Comparison of ENCODE assay signal across 38 mouse cellular contexts in the genomic region with DNA sequence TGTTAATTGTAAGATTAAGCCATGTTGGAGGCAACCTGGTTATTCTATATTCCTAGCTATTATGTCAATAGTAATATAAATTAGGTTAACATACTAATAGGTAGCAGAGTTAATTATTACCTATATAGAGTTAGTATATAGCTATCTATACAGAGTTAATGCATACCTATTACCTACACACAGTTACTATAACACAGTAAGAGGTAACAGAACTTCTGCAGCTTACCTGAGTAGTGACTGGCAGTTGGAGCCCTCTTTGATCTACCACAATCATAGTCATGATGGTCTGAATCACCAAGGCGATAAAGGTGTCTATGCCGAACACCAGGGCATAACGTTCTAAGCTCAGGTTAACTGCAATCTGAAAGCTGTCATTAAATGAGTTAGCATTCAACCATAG. TPM values are rescaled to one million over a fixed set of nuclear protein-coding genes. Genes with fewer than 3 reads are reported as not detected.
"Had no signal": no experiment of that assay in that cellular context is flagged by ENCODE, and none has a peak within 500 bp of the region (broad histone marks: within the 10 kb centered on the region; RNA-seq: fewer than 3 reads in every experiment).

No protein-coding gene starts in this region.

- ATAC-seq: liver, embryonic 12.5 days; liver, postnatal 0 days; lung, postnatal 0 days; midbrain, embryonic 13.5 days; midbrain, embryonic 15.5 days; midbrain, embryonic 16.5 days had no signal

- H3K4me2 ChIP-seq: limb, embryonic 12.5 days; limb, embryonic 13.5 days; limb, embryonic 15.5 days; liver, embryonic 11.5 days; liver, embryonic 12.5 days; liver, embryonic 13.5 days; liver, embryonic 15.5 days; lung, embryonic 14.5 days; lung, embryonic 15.5 days; midbrain, embryonic 11.5 days; midbrain, embryonic 12.5 days; midbrain, embryonic 13.5 days; midbrain, embryonic 15.5 days; neural tube, embryonic 12.5 days had no signal

- H3K27me3 ChIP-seq: limb, embryonic 12.5 days; limb, embryonic 13.5 days; limb, embryonic 15.5 days; liver, embryonic 12.5 days; liver, embryonic 13.5 days; liver, embryonic 15.5 days; lung, embryonic 15.5 days; megakaryocyte, embryonic 14.5 days; midbrain, embryonic 12.5 days; midbrain, embryonic 13.5 days; midbrain, embryonic 15.5 days; neural tube, embryonic 12.5 days had no signal

- H3K9ac ChIP-seq: limb, embryonic 12.5 days; limb, embryonic 13.5 days; limb, embryonic 15.5 days; liver, embryonic 12.5 days; liver, embryonic 13.5 days; liver, embryonic 14.5 days; liver, embryonic 15.5 days; liver, postnatal 0 days; lung, embryonic 14.5 days; lung, embryonic 15.5 days; midbrain, embryonic 12.5 days; midbrain, embryonic 13.5 days; midbrain, embryonic 15.5 days; neural tube, embryonic 12.5 days had no signal

- H3K9me3 ChIP-seq: limb, embryonic 10.5 days; limb, embryonic 12.5 days; limb, embryonic 15.5 days; liver, embryonic 12.5 days; liver, embryonic 13.5 days; liver, embryonic 15.5 days; lung, embryonic 15.5 days; midbrain, embryonic 10.5 days; midbrain, embryonic 12.5 days; midbrain, embryonic 13.5 days; midbrain, embryonic 15.5 days; neural tube, embryonic 12.5 days had no signal

- H3K36me3 ChIP-seq: limb, embryonic 10.5 days; limb, embryonic 12.5 days; limb, embryonic 13.5 days; limb, embryonic 15.5 days; liver, embryonic 12.5 days; liver, embryonic 13.5 days; liver, embryonic 15.5 days; lung, embryonic 15.5 days; midbrain, embryonic 10.5 days; midbrain, embryonic 12.5 days; midbrain, embryonic 13.5 days; midbrain, embryonic 15.5 days; neural tube, embryonic 12.5 days had no signal

- DNase-seq: left cerebral cortex, postnatal 4 days; liver; liver, embryonic 13.5 days; liver, postnatal 0 days; lung, adult 18-20 months; lung, adult 2 months; lung, embryonic 14.5 days; lung, postnatal 10 days; lung, postnatal 14 days; lung, postnatal 36 days; midbrain, embryonic 14.5 days had no signal

- H3K27ac ChIP-seq: limb, embryonic 10.5 days; limb, embryonic 12.5 days; limb, embryonic 13.5 days; limb, embryonic 15.5 days; liver, embryonic 12.5 days; liver, embryonic 13.5 days; liver, embryonic 14.5 days; liver, embryonic 15.5 days; lung, embryonic 15.5 days; macrophage; midbrain, embryonic 10.5 days; midbrain, embryonic 12.5 days; midbrain, embryonic 13.5 days; midbrain, embryonic 15.5 days; neural tube, embryonic 12.5 days had no signal

- H3K4me1 ChIP-seq: limb, embryonic 10.5 days; limb, embryonic 12.5 days; limb, embryonic 13.5 days; limb, embryonic 15.5 days; liver, embryonic 12.5 days; liver, embryonic 13.5 days; liver, embryonic 15.5 days; lung, embryonic 15.5 days; megakaryocyte, embryonic 14.5 days; midbrain, embryonic 10.5 days; midbrain, embryonic 12.5 days; midbrain, embryonic 13.5 days; midbrain, embryonic 15.5 days; neural tube, embryonic 12.5 days had no signal

- H3K4me3 ChIP-seq: limb, embryonic 10.5 days; limb, embryonic 12.5 days; limb, embryonic 13.5 days; limb, embryonic 15.5 days; liver, embryonic 12.5 days; liver, embryonic 13.5 days; liver, embryonic 15.5 days; lung, embryonic 15.5 days; megakaryocyte, embryonic 14.5 days; midbrain, embryonic 10.5 days; midbrain, embryonic 12.5 days; midbrain, embryonic 13.5 days; midbrain, embryonic 15.5 days; myocyte; neural tube, embryonic 12.5 days had no signal

RNA-seq across cellular contexts. Expression of gene Gm47959, which starts 14.1 kb away (rescaled TPM):
- polyA plus RNA-seq: limb, embryonic 10.5 days; limb, embryonic 11.5 days; limb, embryonic 12.5 days; limb, embryonic 13.5 days; limb, embryonic 14.5 days; limb, embryonic 15.5 days; liver, adult 2 months; liver, embryonic 11.5 days; liver, embryonic 12.5 days; liver, embryonic 13.5 days; liver, embryonic 14.5 days; liver, embryonic 15.5 days; liver, embryonic 16.5 days; liver, postnatal 0 days; lung, adult 2 months; lung, embryonic 14.5 days; lung, embryonic 15.5 days; lung, embryonic 16.5 days; lung, postnatal 0 days; macrophage; midbrain, embryonic 10.5 days; midbrain, embryonic 11.5 days; midbrain, embryonic 12.5 days; midbrain, embryonic 13.5 days; midbrain, embryonic 14.5 days; midbrain, embryonic 15.5 days; midbrain, embryonic 16.5 days; midbrain, postnatal 0 days; myocyte; neural tube, embryonic 11.5 days; neural tube, embryonic 12.5 days had no signal

RNA-seq across cellular contexts. Expression of gene Slc19a3, which starts 23.8 kb away (rescaled TPM):
- polyA plus RNA-seq: liver, postnatal 0 days; macrophage had no signal

RNA-seq across cellular contexts. Expression of gene Krtap28-10, which starts 27.8 kb away (rescaled TPM):
- polyA plus RNA-seq: limb, embryonic 10.5 days; limb, embryonic 11.5 days; limb, embryonic 12.5 days; limb, embryonic 13.5 days; limb, embryonic 14.5 days; limb, embryonic 15.5 days; liver, adult 2 months; liver, embryonic 11.5 days; liver, embryonic 12.5 days; liver, embryonic 13.5 days; liver, embryonic 14.5 days; liver, embryonic 15.5 days; liver, embryonic 16.5 days; liver, postnatal 0 days; lung, adult 2 months; lung, embryonic 14.5 days; lung, embryonic 15.5 days; lung, embryonic 16.5 days; lung, postnatal 0 days; macrophage; midbrain, embryonic 10.5 days; midbrain, embryonic 11.5 days; midbrain, embryonic 12.5 days; midbrain, embryonic 13.5 days; midbrain, embryonic 14.5 days; midbrain, embryonic 15.5 days; midbrain, embryonic 16.5 days; midbrain, postnatal 0 days; myocyte; neural tube, embryonic 11.5 days; neural tube, embryonic 12.5 days had no signal

RNA-seq across cellular contexts. Expression of gene Gm47969, which starts 30.3 kb away (rescaled TPM):
- polyA plus RNA-seq: limb, embryonic 10.5 days; limb, embryonic 11.5 days; limb, embryonic 12.5 days; limb, embryonic 13.5 days; limb, embryonic 14.5 days; limb, embryonic 15.5 days; liver, adult 2 months; liver, embryonic 11.5 days; liver, embryonic 12.5 days; liver, embryonic 13.5 days; liver, embryonic 14.5 days; liver, embryonic 15.5 days; liver, embryonic 16.5 days; liver, postnatal 0 days; lung, embryonic 14.5 days; lung, embryonic 15.5 days; lung, embryonic 16.5 days; macrophage; midbrain, embryonic 10.5 days; midbrain, embryonic 11.5 days; midbrain, embryonic 12.5 days; midbrain, embryonic 13.5 days; midbrain, embryonic 14.5 days; midbrain, embryonic 15.5 days; midbrain, embryonic 16.5 days; midbrain, postnatal 0 days; myocyte; neural tube, embryonic 11.5 days; neural tube, embryonic 12.5 days had no signal

RNA-seq across cellular contexts. Expression of gene A030005K14Rik, which starts 44.7 kb away (rescaled TPM):
- polyA plus RNA-seq: limb, embryonic 10.5 days; limb, embryonic 11.5 days; limb, embryonic 12.5 days; limb, embryonic 13.5 days; limb, embryonic 14.5 days; limb, embryonic 15.5 days; liver, adult 2 months; liver, embryonic 11.5 days; liver, embryonic 12.5 days; liver, embryonic 13.5 days; liver, embryonic 14.5 days; liver, embryonic 15.5 days; liver, embryonic 16.5 days; liver, postnatal 0 days; lung, adult 2 months; lung, embryonic 14.5 days; lung, embryonic 15.5 days; lung, embryonic 16.5 days; lung, postnatal 0 days; macrophage; midbrain, embryonic 10.5 days; midbrain, embryonic 11.5 days; midbrain, embryonic 12.5 days; midbrain, embryonic 13.5 days; midbrain, embryonic 14.5 days; midbrain, embryonic 15.5 days; midbrain, embryonic 16.5 days; midbrain, postnatal 0 days; myocyte; neural tube, embryonic 11.5 days; neural tube, embryonic 12.5 days had no signal
